ENCODE assay signal across 7 mouse cellular contexts in the genomic region with DNA sequence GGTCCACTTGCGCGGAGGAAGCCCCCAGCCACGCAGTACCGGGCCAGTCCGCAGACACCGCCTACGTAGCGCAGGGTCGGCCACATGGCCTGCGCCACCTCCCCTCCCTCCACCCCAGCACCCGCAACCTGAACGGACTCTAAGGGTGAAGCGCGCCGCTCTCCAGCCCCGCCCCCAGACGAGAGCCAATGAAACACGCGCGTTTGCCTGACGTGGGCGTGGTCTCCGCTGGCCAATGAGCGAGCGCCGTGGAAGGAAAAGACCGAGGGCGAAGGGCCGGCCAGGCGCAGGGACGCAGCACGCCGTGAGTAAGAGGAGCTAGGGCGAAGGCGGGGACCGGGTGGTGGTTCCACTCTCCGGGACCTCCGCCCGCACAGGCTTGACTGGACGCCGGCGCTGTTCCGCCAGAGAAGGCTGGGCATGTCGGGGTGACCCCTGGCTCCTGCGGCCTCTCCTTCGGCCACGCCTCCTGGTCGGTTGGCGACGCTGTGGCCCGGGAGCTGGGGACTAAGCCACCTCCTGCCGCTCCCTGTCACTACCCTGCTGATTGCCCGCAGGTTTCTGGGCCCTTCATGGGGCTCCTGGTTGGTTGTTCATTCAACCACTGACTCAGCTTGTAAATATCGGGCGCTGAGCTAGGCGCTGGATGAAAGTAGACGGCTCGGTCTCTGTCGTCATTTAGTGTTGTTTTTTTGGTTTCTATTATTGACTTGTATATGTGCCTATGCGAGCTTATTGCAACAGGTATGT. TPM values are rescaled to one million over a fixed set of nuclear protein-coding genes. Genes with fewer than 3 reads are reported as not detected.
DNase-seq lines count a peak whose midpoint lies in the region; ATAC-seq lines count a peak whose summit lies in the region.

Gene L2hgdh (minus strand): TSS at position 163 of the 750 bp plus-strand sequence.
Gene Atp5s (plus strand): TSS at position 240 of the 750 bp plus-strand sequence.

- peak within 1 kb of the TSS; percentile 60 for H3K4me3 ChIP-seq in embryonic facial prominence, embryonic 12.5 days
- peak within 1 kb of the TSS; percentile 78 for H3K4me3 ChIP-seq in limb, embryonic 11.5 days (ENCODE audit: low read depth, low read length)
- peak within 1 kb of the TSS; percentile 77 for H3K4me3 ChIP-seq in midbrain, embryonic 14.5 days (replicated peaks; ENCODE audit: low read depth, low read length)

- H3K36me3 ChIP-seq in embryonic facial prominence, embryonic 12.5 days = peaks cover 8% of the 10 kb centered on the region; the same call in 1 of the 2 replicates
- H3K36me3 ChIP-seq in limb, embryonic 11.5 days (ENCODE audit: control insufficient read depth, insufficient read depth, low read length) = peaks cover 2% of the 10 kb centered on the region; the same call in 1 of the 2 replicates
- 0 out of 2 replicates have a peak, but pooled peaks cover 4% of the 10 kb centered on the region for H3K36me3 ChIP-seq in midbrain, embryonic 14.5 days (ENCODE audit: control insufficient read depth, insufficient read depth, low read length)

- H3K27me3 ChIP-seq in embryonic facial prominence, embryonic 12.5 days = no peaks in the 10 kb centered on the region
- no peaks in the 10 kb centered on the region for H3K27me3 ChIP-seq in limb, embryonic 11.5 days (ENCODE audit: control insufficient read depth, insufficient read depth, low read length)
- H3K27me3 ChIP-seq in midbrain, embryonic 14.5 days (ENCODE audit: control insufficient read depth, insufficient read depth, low read length) = no peaks in the 10 kb centered on the region

- H3K4me1 ChIP-seq in embryonic facial prominence, embryonic 12.5 days = peaks cover 15% of the 10 kb centered on the region; the same call in 1 of the 2 replicates
- 0 out of 2 replicates have a peak, but pooled peaks cover 5% of the 10 kb centered on the region for H3K4me1 ChIP-seq in limb, embryonic 11.5 days (ENCODE audit: control insufficient read depth, insufficient read depth, low read length)
- H3K4me1 ChIP-seq in midbrain, embryonic 14.5 days (ENCODE audit: control insufficient read depth, insufficient read depth, low read length) = peaks cover 12% of the 10 kb centered on the region

- H3K4me2 ChIP-seq in embryonic facial prominence, embryonic 12.5 days (replicated peaks) = peak within 1 kb of the TSS; percentile 88
- peak within 1 kb of the TSS; percentile 84 for H3K4me2 ChIP-seq in limb, embryonic 11.5 days (ENCODE audit: low read depth, severe bottlenecking)
- peak within 1 kb of the TSS; percentile 95 for H3K4me2 ChIP-seq in midbrain, embryonic 14.5 days (ENCODE audit: low read length)

- H3K9me3 ChIP-seq in embryonic facial prominence, embryonic 12.5 days = 0 out of 2 replicates have a peak, but pooled peaks cover under 1% of the 10 kb centered on the region
- no peaks in the 10 kb centered on the region; the same call in 1 of the 2 replicates for H3K9me3 ChIP-seq in limb, embryonic 11.5 days (ENCODE audit: control insufficient read depth, low read length)
- H3K9me3 ChIP-seq in midbrain, embryonic 14.5 days (ENCODE audit: control insufficient read depth, low read length) = no peaks in the 10 kb centered on the region

- H3K9ac ChIP-seq in embryonic facial prominence, embryonic 12.5 days = peak within 1 kb of the TSS; percentile 77
- H3K9ac ChIP-seq in limb, embryonic 11.5 days (ENCODE audit: low read length) = peak within 1 kb of the TSS; percentile 76
- H3K9ac ChIP-seq in midbrain, embryonic 14.5 days (replicated peaks; ENCODE audit: low read length) = peak within 1 kb of the TSS; percentile 73

- under 1% methylated on average over 60 of the region's 60 CpGs for WGBS in embryonic facial prominence, embryonic 12.5 days
- under 1% methylated on average over 60 of the region's 60 CpGs for WGBS in limb, embryonic 11.5 days
- WGBS in midbrain, embryonic 14.5 days = under 1% methylated on average over 60 of the region's 60 CpGs

- peak; percentile 97 for DNase-seq in adrenal gland, postnatal 25 days
- peak; percentile 100 for DNase-seq in heart, adult 11 months
- DNase-seq in kidney, adult 18-20 months = peak; percentile 98
- DNase-seq in limb, embryonic 11.5 days (ENCODE audit: low spot score) = peak; percentile 97
- DNase-seq in midbrain, embryonic 14.5 days = peak; percentile 98
- peak; percentile 92 to 96 for DNase-seq in spleen, adult 18-20 months

- ATAC-seq in embryonic facial prominence, embryonic 12.5 days (ENCODE audit: insufficient number of reproducible peaks, insufficient read depth, low FRiP score, low TSS enrichment) = peak; percentile 96
- ATAC-seq in limb, embryonic 11.5 days (ENCODE audit: insufficient number of reproducible peaks, low FRiP score, low TSS enrichment, low read depth) = peak; percentile 95
- ATAC-seq in midbrain, embryonic 14.5 days (ENCODE audit: low FRiP score, low TSS enrichment) = peak; percentile 98

- H3K27ac ChIP-seq in embryonic facial prominence, embryonic 12.5 days = peak within 1 kb of the TSS; percentile 85
- H3K27ac ChIP-seq in limb, embryonic 11.5 days (replicated peaks; ENCODE audit: low read depth, low read length) = peak within 1 kb of the TSS; percentile 68
- peak within 1 kb of the TSS; percentile 85 for H3K27ac ChIP-seq in midbrain, embryonic 14.5 days (replicated peaks; ENCODE audit: low read depth, low read length)

RNA-seq across cellular contexts. Expression of gene L2hgdh, which starts in this region (rescaled TPM):
- 17.0 and 24.9 TPM in 2 replicates for total RNA-seq in adrenal gland, postnatal 25 days (2021)
- 19.7 and 21.2 TPM in 2 replicates for polyA plus RNA-seq in embryonic facial prominence, embryonic 12.5 days (2016; fragmentation: Nextera tagmentation; extraction: Ambion mirVana)
- 19.6 and 19.7 TPM in 2 replicates for polyA plus RNA-seq in limb, embryonic 11.5 days (2014; fragmentation: Nextera tagmentation; extraction: Ambion mirVana)
- polyA plus RNA-seq in midbrain, embryonic 14.5 days (2014; fragmentation: Nextera tagmentation; extraction: Ambion mirVana) = 9.8 and 10.8 TPM in 2 replicates

RNA-seq across cellular contexts. Expression of gene Atp5s, which starts in this region (rescaled TPM):
- total RNA-seq in adrenal gland, postnatal 25 days (2021) = 14.4 and 15.6 TPM in 2 replicates
- 24.3 and 28.4 TPM in 2 replicates for polyA plus RNA-seq in embryonic facial prominence, embryonic 12.5 days (2016; fragmentation: Nextera tagmentation; extraction: Ambion mirVana)
- polyA plus RNA-seq in limb, embryonic 11.5 days (2014; fragmentation: Nextera tagmentation; extraction: Ambion mirVana) = 25.4 and 25.6 TPM in 2 replicates
- polyA plus RNA-seq in midbrain, embryonic 14.5 days (2014; fragmentation: Nextera tagmentation; extraction: Ambion mirVana) = 31.8 and 37.8 TPM in 2 replicates

Comparison
In these comparisons a context has a peak if more than half of its experiments do, and no peak if none do; other contexts are left out.
1. Peak in every context shown above with its lines: DNase-seq, ATAC-seq, H3K4me3 ChIP-seq and H3K27ac ChIP-seq.